Mouse (Mus musculus): Measurements from ENCODE around the gene Foxj1. TPM values are rescaled to one million over a fixed set of nuclear protein-coding genes. Genes with fewer than 3 reads are reported as not detected.
A peak's percentile ranks its signal among the peaks of the same experiment; 100 is the strongest.

Foxj1 gene
- polyA plus RNA-seq, 1 experiment from 2014 or later, result 13.7 TPM

DNA sequence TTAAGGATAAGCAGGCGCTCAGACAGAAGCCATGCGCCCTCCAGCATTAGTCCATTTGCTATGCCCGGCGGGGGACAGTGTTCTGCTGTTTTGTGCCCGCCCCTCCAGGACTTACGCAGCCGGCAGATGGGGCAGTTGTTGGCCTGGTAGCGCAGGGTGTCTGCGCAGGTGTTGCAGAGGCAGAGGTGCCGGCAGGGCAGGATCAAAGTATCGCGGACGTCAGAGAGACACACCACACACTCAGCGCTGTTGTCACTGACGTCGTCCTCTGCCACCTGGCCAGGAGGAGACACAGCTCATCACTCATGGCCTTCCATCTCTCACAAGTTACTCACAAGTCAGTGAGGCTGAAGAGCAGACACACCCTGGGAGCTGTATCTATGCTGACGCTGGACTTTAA, 19.3 kb upstream of the Foxj1 start:
- no peaks in the 10 kb centered on the region for H3K27me3 ChIP-seq (replicated peaks; ENCODE audit: control insufficient read depth, insufficient read depth, low read length)
- no peak for DNase-seq (ENCODE audit: low spot score)
- H3K27ac ChIP-seq (replicated peaks; ENCODE audit: low read depth, low read length), result no peak overlapping the region
- H3K9me3 ChIP-seq (ENCODE audit: control insufficient read depth, low read length), result 0 out of 2 replicates have a peak, but pooled peaks cover 3% of the 10 kb centered on the region
- no peak for ATAC-seq (ENCODE audit: low read depth)
- WGBS, result 34% methylated on average over 17 of the region's 17 CpGs
- H3K36me3 ChIP-seq (ENCODE audit: control insufficient read depth, insufficient read depth, low read length), result peaks cover 51% of the 10 kb centered on the region
- no peak overlapping the region for H3K4me3 ChIP-seq (ENCODE audit: low read depth, low read length)
- H3K4me2 ChIP-seq (ENCODE audit: low read depth, low read length), result no peak overlapping the region
- no peak overlapping the region for H3K9ac ChIP-seq (ENCODE audit: low read depth, low read length)
- no peaks in the 10 kb centered on the region for H3K4me1 ChIP-seq (ENCODE audit: control insufficient read depth, insufficient read depth, low read length)

DNA sequence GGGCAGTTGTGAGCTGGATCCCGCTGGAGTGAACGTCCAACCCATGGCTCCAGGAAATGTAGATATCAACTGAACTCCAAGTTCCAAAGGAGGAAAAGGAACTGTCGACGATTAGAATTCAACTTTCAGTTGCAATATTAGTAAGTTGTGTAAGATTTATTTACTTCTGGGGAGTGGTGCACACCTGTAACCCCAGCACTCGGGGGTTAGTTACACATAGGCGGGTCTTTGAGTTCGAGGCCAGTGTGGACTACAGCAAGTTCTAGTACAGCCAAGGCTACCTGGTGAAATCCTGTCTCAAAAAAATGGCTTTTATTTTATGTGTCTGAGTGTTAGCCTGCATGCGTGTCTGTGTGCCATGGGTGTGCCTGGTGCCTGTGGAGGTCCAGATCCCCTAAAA, 18.3 kb upstream of the Foxj1 start:
- no peak overlapping the region for H3K4me3 ChIP-seq (ENCODE audit: low read depth, low read length)
- no peak overlapping the region for H3K27ac ChIP-seq (replicated peaks; ENCODE audit: low read depth, low read length)
- H3K4me1 ChIP-seq (ENCODE audit: control insufficient read depth, insufficient read depth, low read length), result no peaks in the 10 kb centered on the region
- 90% methylated on average over 8 of the region's 8 CpGs for WGBS
- H3K4me2 ChIP-seq (ENCODE audit: low read depth, low read length), result no peak overlapping the region
- ATAC-seq (ENCODE audit: low read depth) (no peak), DNase-seq (ENCODE audit: low spot score) (no peak)
- H3K36me3 ChIP-seq (ENCODE audit: control insufficient read depth, insufficient read depth, low read length), result peaks cover 49% of the 10 kb centered on the region
- H3K27me3 ChIP-seq (replicated peaks; ENCODE audit: control insufficient read depth, insufficient read depth, low read length), result no peaks in the 10 kb centered on the region
- 0 out of 2 replicates have a peak, but pooled peaks cover 3% of the 10 kb centered on the region for H3K9me3 ChIP-seq (ENCODE audit: control insufficient read depth, low read length)
- H3K9ac ChIP-seq (ENCODE audit: low read depth, low read length), result no peak overlapping the region

DNA sequence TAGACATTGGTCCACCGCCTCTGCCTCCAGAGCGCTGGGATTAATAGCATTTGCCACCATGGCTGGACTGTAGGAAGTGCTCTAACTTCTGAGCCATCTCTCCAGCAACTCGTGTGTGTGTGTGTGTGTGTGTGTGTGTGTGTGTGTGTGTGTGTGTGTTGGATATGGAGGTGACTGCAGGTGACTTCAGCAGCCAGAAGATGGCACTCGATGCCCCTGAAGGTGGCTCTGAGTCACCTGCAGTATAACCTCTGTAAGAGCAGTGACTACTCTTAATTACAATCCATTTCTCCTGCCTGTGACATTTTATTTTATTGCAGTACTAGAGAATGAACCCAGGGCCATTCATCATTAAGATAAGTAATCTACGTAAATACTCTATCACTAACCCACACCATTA, 16.1 kb upstream of the Foxj1 start:
- DNase-seq (ENCODE audit: low spot score), result no peak
- peaks cover 54% of the 10 kb centered on the region for H3K36me3 ChIP-seq (ENCODE audit: control insufficient read depth, insufficient read depth, low read length)
- no peak overlapping the region for H3K27ac ChIP-seq (replicated peaks; ENCODE audit: low read depth, low read length)
- H3K4me1 ChIP-seq (ENCODE audit: control insufficient read depth, insufficient read depth, low read length), result no peaks in the 10 kb centered on the region
- ATAC-seq (ENCODE audit: low read depth), result no peak
- H3K9ac ChIP-seq (ENCODE audit: low read depth, low read length), result no peak overlapping the region
- 89% methylated on average over 5 of the region's 5 CpGs for WGBS
- H3K4me2 ChIP-seq (ENCODE audit: low read depth, low read length), result no peak overlapping the region
- H3K27me3 ChIP-seq (replicated peaks; ENCODE audit: control insufficient read depth, insufficient read depth, low read length), result no peaks in the 10 kb centered on the region
- 0 out of 2 replicates have a peak, but pooled peaks cover 3% of the 10 kb centered on the region for H3K9me3 ChIP-seq (ENCODE audit: control insufficient read depth, low read length)
- no peak overlapping the region for H3K4me3 ChIP-seq (ENCODE audit: low read depth, low read length)

DNA sequence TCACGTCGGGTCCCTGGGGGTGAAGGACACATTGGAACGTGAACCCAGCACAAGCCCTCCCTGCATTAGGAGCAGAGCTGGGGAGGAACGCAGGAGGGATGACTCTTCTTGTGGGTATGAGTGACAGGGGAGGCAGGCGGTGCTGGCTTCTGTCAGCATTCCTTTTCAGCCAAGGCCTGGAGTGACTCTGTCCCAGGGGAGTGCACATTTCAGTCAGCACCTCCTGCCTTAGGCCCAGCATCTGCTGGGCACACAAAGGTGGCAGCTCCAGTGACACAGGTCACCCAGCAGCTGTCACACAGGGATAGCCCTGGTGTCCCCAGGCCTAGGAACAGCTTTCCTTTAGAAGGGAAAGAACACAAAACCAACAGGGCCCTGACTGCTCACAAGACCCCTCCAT, 12.8 kb upstream of the Foxj1 start:
- DNase-seq (ENCODE audit: low spot score) (peak; percentile 40), ATAC-seq (ENCODE audit: low read depth) (peak; percentile 17; the same call in 1 of the 2 replicates)
- no peaks in the 10 kb centered on the region for H3K4me1 ChIP-seq (ENCODE audit: control insufficient read depth, insufficient read depth, low read length)
- H3K36me3 ChIP-seq (ENCODE audit: control insufficient read depth, insufficient read depth, low read length), result peaks cover 46% of the 10 kb centered on the region
- H3K4me3 ChIP-seq (ENCODE audit: low read depth, low read length), result no peak overlapping the region
- no peaks in the 10 kb centered on the region for H3K27me3 ChIP-seq (replicated peaks; ENCODE audit: control insufficient read depth, insufficient read depth, low read length)
- H3K4me2 ChIP-seq (ENCODE audit: low read depth, low read length), result no peak overlapping the region
- WGBS, result 57% methylated on average over 4 of the region's 5 CpGs
- H3K9me3 ChIP-seq (ENCODE audit: control insufficient read depth, low read length), result no peaks in the 10 kb centered on the region
- no peak overlapping the region for H3K27ac ChIP-seq (replicated peaks; ENCODE audit: low read depth, low read length)
- H3K9ac ChIP-seq (ENCODE audit: low read depth, low read length), result no peak overlapping the region

DNA sequence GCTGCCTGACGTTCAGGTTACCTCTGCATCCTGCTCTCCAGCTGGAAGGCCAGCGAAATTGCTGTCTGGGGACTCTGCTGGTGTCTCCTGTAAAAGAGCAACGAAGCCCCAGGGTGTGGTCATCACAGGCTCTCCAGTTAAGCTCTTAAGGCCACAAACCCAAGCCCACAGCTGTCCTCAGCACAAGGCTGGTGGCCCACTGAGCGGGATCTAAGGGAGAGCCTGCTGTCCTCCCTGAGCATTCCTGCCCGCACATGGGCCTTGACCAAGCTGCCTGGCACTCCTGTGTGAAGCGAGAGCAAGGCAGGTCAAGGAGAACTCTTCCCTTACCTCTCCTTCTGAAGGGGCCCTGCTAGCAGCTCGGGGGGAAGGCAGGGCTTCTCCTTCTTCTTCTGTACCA, 11.8 kb upstream of the Foxj1 start:
- Histone ChIP-seq H3K27me3 (replicated peaks; ENCODE audit: control insufficient read depth, insufficient read depth, low read length) (no peaks in the 10 kb centered on the region), H3K4me3 (ENCODE audit: low read depth, low read length) (no peak overlapping the region), H3K27ac (replicated peaks; ENCODE audit: low read depth, low read length) (no peak overlapping the region), H3K9me3 (ENCODE audit: control insufficient read depth, low read length) (no peaks in the 10 kb centered on the region), H3K4me2 (ENCODE audit: low read depth, low read length) (no peak overlapping the region), H3K4me1 (ENCODE audit: control insufficient read depth, insufficient read depth, low read length) (no peaks in the 10 kb centered on the region), H3K9ac (ENCODE audit: low read depth, low read length) (no peak overlapping the region), H3K36me3 (ENCODE audit: control insufficient read depth, insufficient read depth, low read length) (peaks cover 55% of the 10 kb centered on the region)
- ATAC-seq (ENCODE audit: low read depth), result no peak
- WGBS, result 78% methylated on average over 7 of the region's 7 CpGs
- DNase-seq (ENCODE audit: low spot score), result no peak

DNA sequence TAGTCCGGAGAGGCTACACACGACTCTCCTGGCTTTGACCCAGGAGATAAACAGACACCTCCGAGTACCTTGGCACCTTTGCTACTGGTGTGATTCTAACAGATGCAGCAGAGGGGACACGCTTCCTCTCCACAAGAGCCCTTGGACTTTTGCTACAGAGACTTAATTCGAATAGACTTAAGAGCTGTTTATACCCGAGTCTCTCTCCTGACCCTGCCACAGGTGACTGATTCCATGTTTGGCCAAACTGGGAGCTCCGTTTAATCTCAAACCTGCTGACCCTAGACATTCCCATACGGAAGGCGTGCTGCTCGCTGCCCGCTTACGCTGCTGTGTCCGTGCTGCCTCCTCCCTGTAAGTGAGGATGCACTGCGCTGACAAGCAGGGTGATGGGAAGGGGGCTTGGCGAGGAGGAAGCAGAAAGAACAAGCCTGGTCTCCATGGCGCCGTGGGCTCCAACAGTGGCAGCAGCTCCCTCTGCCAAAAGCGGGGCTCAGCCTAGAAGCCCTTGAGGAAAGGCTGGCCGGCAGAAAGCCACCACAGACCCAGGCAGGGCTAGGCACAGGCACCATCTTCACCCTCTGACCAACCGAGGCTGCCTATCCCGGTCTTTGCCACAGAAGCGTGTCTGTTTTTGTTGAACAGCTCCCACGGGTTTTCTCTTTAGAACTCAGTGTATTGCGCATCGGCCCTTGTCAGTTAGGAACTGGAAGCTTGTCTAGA, 7.0 kb upstream of the Foxj1 start:
- Histone ChIP-seq H3K4me3 (ENCODE audit: low read depth, low read length) (no peak overlapping the region), H3K4me2 (ENCODE audit: low read depth, low read length) (no peak overlapping the region), H3K36me3 (ENCODE audit: control insufficient read depth, insufficient read depth, low read length) (peaks cover 29% of the 10 kb centered on the region), H3K9ac (ENCODE audit: low read depth, low read length) (no peak overlapping the region), H3K27me3 (replicated peaks; ENCODE audit: control insufficient read depth, insufficient read depth, low read length) (no peaks in the 10 kb centered on the region), H3K27ac (replicated peaks; ENCODE audit: low read depth, low read length) (no peak overlapping the region), H3K9me3 (ENCODE audit: control insufficient read depth, low read length) (no peaks in the 10 kb centered on the region), H3K4me1 (ENCODE audit: control insufficient read depth, insufficient read depth, low read length) (no peaks in the 10 kb centered on the region)
- DNase-seq (ENCODE audit: low spot score) (no peak), ATAC-seq (ENCODE audit: low read depth) (no peak)
- 74% methylated on average over 24 of the region's 25 CpGs for WGBS

DNA sequence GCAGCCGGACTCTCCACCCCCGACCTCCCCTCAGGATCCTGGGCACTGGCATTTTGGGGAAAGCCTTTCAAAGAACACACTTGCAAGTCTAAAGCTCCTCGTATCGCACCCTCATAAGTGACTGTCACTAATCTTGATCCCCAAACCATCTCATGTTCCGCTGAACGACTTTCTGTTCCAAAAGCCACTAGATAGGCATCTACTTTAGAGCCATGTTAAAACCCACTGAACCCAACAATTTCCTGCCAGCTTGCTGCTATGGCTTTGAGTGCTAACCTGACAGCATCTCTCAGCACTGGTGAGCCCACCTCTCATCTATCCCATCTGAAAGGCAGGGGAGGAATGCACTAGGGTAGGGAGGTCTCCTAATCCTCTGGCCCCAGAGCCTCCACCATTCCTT, 2.3 kb upstream of the Foxj1 start:
- Histone ChIP-seq H3K4me2 (ENCODE audit: low read depth, low read length) (no peak overlapping the region), H3K27me3 (replicated peaks; ENCODE audit: control insufficient read depth, insufficient read depth, low read length) (peaks cover 21% of the 10 kb centered on the region), H3K4me1 (ENCODE audit: control insufficient read depth, insufficient read depth, low read length) (peaks cover 18% of the 10 kb centered on the region), H3K27ac (replicated peaks; ENCODE audit: low read depth, low read length) (no peak overlapping the region), H3K4me3 (ENCODE audit: low read depth, low read length) (no peak overlapping the region), H3K9ac (ENCODE audit: low read depth, low read length) (no peak overlapping the region), H3K9me3 (ENCODE audit: control insufficient read depth, low read length) (no peaks in the 10 kb centered on the region), H3K36me3 (ENCODE audit: control insufficient read depth, insufficient read depth, low read length) (peaks cover 5% of the 10 kb centered on the region; the same call in 1 of the 2 replicates)
- no peak for ATAC-seq (ENCODE audit: low read depth)
- 75% methylated on average over 6 of the region's 6 CpGs for WGBS
- DNase-seq (ENCODE audit: low spot score), result no peak

DNA sequence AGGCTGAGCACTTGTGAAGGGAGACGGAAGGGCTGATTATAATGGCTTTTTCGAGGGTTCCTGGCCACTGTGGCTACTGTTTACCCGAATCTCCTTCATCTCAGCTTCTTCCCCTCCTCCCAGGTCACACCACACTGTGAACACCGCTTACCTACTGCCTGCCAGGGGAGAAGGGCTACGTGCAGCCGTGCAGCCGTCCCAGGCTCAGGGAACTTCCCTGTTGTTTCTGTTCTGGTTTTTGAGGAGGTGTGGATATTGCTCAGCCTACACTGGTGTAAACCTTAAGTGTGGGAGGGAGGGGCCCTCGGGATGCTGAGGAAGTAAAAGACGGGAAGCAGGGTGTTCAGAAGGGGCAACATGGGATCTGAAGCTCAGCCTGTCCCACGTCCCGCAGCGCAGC, 1.8 kb upstream of the Foxj1 start:
- ATAC-seq (ENCODE audit: low read depth), result no peak
- Histone ChIP-seq H3K9me3 (ENCODE audit: control insufficient read depth, low read length) (no peaks in the 10 kb centered on the region), H3K4me2 (ENCODE audit: low read depth, low read length) (no peak overlapping the region), H3K9ac (ENCODE audit: low read depth, low read length) (no peak overlapping the region), H3K4me1 (ENCODE audit: control insufficient read depth, insufficient read depth, low read length) (peaks cover 20% of the 10 kb centered on the region), H3K4me3 (ENCODE audit: low read depth, low read length) (no peak overlapping the region), H3K27me3 (replicated peaks; ENCODE audit: control insufficient read depth, insufficient read depth, low read length) (peaks cover 21% of the 10 kb centered on the region), H3K27ac (replicated peaks; ENCODE audit: low read depth, low read length) (no peak overlapping the region), H3K36me3 (ENCODE audit: control insufficient read depth, insufficient read depth, low read length) (no peaks in the 10 kb centered on the region)
- no peak for DNase-seq (ENCODE audit: low spot score)
- 59% methylated on average over 11 of the region's 12 CpGs for WGBS

DNA sequence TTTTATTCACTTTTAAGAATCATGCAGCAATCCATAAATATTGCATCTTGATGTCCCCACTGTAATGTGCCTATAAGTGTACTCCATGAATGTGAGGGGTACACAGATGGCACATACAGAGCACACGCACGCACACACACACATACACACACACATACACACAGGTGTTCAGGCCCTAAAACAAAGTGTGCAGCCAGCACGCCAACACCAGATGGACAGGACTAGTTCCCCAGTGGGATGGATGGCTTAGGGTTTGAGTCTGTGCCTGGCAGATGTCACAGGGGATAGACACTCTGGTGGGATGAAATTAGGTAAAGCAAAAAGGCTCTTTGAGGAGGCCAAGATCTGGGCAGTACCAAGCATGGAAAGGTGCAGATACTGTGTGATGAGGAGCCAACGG, 1.2 kb upstream of the Foxj1 start:
- Histone ChIP-seq H3K27ac (replicated peaks; ENCODE audit: low read depth, low read length) (no peak overlapping the region), H3K4me2 (ENCODE audit: low read depth, low read length) (peak overlapping the region; percentile 99), H3K36me3 (ENCODE audit: control insufficient read depth, insufficient read depth, low read length) (no peaks in the 10 kb centered on the region), H3K4me1 (ENCODE audit: control insufficient read depth, insufficient read depth, low read length) (peaks cover 21% of the 10 kb centered on the region), H3K9me3 (ENCODE audit: control insufficient read depth, low read length) (no peaks in the 10 kb centered on the region), H3K4me3 (ENCODE audit: low read depth, low read length) (no peak overlapping the region), H3K27me3 (replicated peaks; ENCODE audit: control insufficient read depth, insufficient read depth, low read length) (peaks cover 21% of the 10 kb centered on the region), H3K9ac (ENCODE audit: low read depth, low read length) (no peak overlapping the region; the same call in 1 of the 2 replicates)
- 83% methylated on average over 4 of the region's 4 CpGs for WGBS
- DNase-seq (ENCODE audit: low spot score) (no peak), ATAC-seq (ENCODE audit: low read depth) (no peak)

All from embryonic facial prominence, embryonic 14.5 days (tissue).